Mouse (Mus musculus) liver, embryonic 16.5 days (tissue): Measurements from ENCODE around the gene Tet2. TPM values are rescaled to one million over a fixed set of nuclear protein-coding genes. Genes with fewer than 3 reads are reported as not detected.

ENCODE experiments used
- ATAC-seq: fragments of 200-750 bp; cut with Nextera tagmentation; 2 replicates; pipeline ENCODE4 v1.8.0; 2017; ENCODE audit warnings: low read depth, mild to moderate bottlenecking, moderate number of reproducible peaks, moderate library complexity
- H3K27ac ChIP-seq: fragments of 300-500 bp; sonication (generic); 2 replicates; pipeline ENCODE4 v1.5.1; 2014; ENCODE audit warnings: mild to moderate bottlenecking, low read length
- H3K27me3 ChIP-seq: fragments of 300-500 bp; sonication (generic); 2 replicates; pipeline ENCODE4 v1.6.1; 2014; ENCODE audit warnings: low read depth, low read length, mixed read lengths; ENCODE audit not compliant: control insufficient read depth, insufficient read depth
- H3K36me3 ChIP-seq: fragments of 300-500 bp; sonication (generic); 2 replicates; pipeline ENCODE4 v1.6.1; 2014; ENCODE audit warnings: mild to moderate bottlenecking; ENCODE audit not compliant: control insufficient read depth, insufficient read depth
- H3K4me1 ChIP-seq: fragments of 300-500 bp; sonication (generic); 2 replicates; pipeline ENCODE4 v1.6.1; 2014; ENCODE audit warnings: low read depth, low read length, mixed read lengths; ENCODE audit not compliant: control insufficient read depth
- H3K4me2 ChIP-seq: fragments of 300-500 bp; sonication (generic); 2 replicates; pipeline ENCODE4 v1.6.1; 2014; ENCODE audit warnings: low read depth, low read length, mixed read lengths
- H3K4me3 ChIP-seq: fragments of 300-500 bp; sonication (generic); 2 replicates; pipeline ENCODE4 v1.5.1; 2014; ENCODE audit warnings: low read depth, mild to moderate bottlenecking, low read length
- H3K9ac ChIP-seq: fragments of 300-500 bp; sonication (generic); 2 replicates; pipeline ENCODE4 v1.6.1; 2014; ENCODE audit warnings: low read depth, low read length
- H3K9me3 ChIP-seq: fragments of 300-500 bp; sonication (generic); replicated peaks from 2 replicates; pipeline ENCODE4 v1.6.1; 2016; ENCODE audit warnings: low read length; ENCODE audit not compliant: control insufficient read depth
- WGBS: fragments of 180-500 bp; shearing (Covaris S2); extraction: QIAGEN DNeasy Blood & Tissue Kit; methylation state at CpG from one replicate; pipeline ENCODE4 v1.1.7; 2014; ENCODE audit not compliant: insufficient replicate concordance; 5-methylcytosine and 5-hydroxymethylcytosine counted together
- polyA plus RNA-seq: library from polyadenylated mRNA; unstranded; fragments of >200 nt; fragmentation: Nextera tagmentation; extraction: Ambion mirVana; gene quantifications from 2 replicates; pipeline ENCODE4 v1.2.1, GENCODE M21; 2015

Gene Tet2
- polyA plus RNA-seq, 1 experiment from 2014 or later: 3.0 TPM

- 67% methylated on average over 4 of the region's 4 CpGs for WGBS
These were observed 9.2 kb upstream of the Tet2 start for GRCm38 (mm10) chr3:133554092-133554491.

GRCm38 (mm10) chr3:133551941-133552340 lies 7.0 kb upstream of the Tet2 start:
- H3K9me3 ChIP-seq: no peaks in the 10 kb centered on the region
- no peak overlapping the region for H3K9ac ChIP-seq
- no peak for ATAC-seq
- no peak overlapping the region for H3K4me3 ChIP-seq
- no peak overlapping the region for H3K4me2 ChIP-seq
- H3K27ac ChIP-seq: no peak overlapping the region
- no peaks in the 10 kb centered on the region for H3K36me3 ChIP-seq
- H3K4me1 ChIP-seq: no peaks in the 10 kb centered on the region
- 66% methylated on average over 8 of the region's 8 CpGs for WGBS
- H3K27me3 ChIP-seq: no peaks in the 10 kb centered on the region

More at GRCm38 (mm10) chr3:133554092-133554491, 9.2 kb upstream of the Tet2 start:
- Histone ChIP-seq H3K4me2 (no peak overlapping the region), H3K9ac (no peak overlapping the region), H3K4me3 (no peak overlapping the region), H3K27ac (no peak overlapping the region), H3K27me3 (no peaks in the 10 kb centered on the region), H3K36me3 (no peaks in the 10 kb centered on the region), H3K9me3 (no peaks in the 10 kb centered on the region), H3K4me1 (no peaks in the 10 kb centered on the region)
- ATAC-seq: no peak

- H3K4me1 ChIP-seq: no peaks in the 10 kb centered on the region
- no peaks in the 10 kb centered on the region for H3K9me3 ChIP-seq
- no peak overlapping the region for H3K9ac ChIP-seq
- no peak overlapping the region for H3K4me2 ChIP-seq
- H3K27ac ChIP-seq: no peak overlapping the region
- no peak overlapping the region for H3K4me3 ChIP-seq
- no peak for ATAC-seq
- 27% methylated on average over 7 of the region's 7 CpGs for WGBS
- H3K27me3 ChIP-seq: peaks cover 2% of the 10 kb centered on the region
- no peaks in the 10 kb centered on the region for H3K36me3 ChIP-seq
These were observed 4.6 kb upstream of the Tet2 start for GRCm38 (mm10) chr3:133549385-133550170.

DNA sequence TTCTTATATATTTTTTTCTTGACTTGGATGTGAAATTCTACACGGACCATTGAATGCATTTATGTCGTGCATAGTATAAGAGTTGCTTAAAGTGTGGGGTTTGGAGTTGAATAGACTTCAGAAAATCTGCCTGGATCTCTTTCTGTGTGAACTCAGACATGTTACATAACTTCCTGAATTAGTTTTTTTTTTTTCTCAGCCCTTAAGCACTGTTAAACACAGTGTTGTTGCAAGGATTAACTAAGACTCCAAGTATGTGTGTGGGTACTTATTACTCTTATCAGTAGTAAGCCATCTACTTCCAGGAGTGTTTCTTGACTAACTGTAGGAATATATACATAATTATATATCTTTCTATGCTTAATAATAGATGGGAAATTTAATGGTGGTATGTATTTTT lies 3.7 kb upstream of the Tet2 start:
- Histone ChIP-seq H3K4me3 (no peak overlapping the region), H3K36me3 (no peaks in the 10 kb centered on the region), H3K27me3 (peaks cover 2% of the 10 kb centered on the region), H3K9ac (no peak overlapping the region), H3K9me3 (no peaks in the 10 kb centered on the region), H3K4me2 (no peak overlapping the region), H3K4me1 (no peaks in the 10 kb centered on the region), H3K27ac (no peak overlapping the region)
- ATAC-seq: no peak
- WGBS: 45% methylated on average over 2 of the region's 2 CpGs

GRCm38 (mm10) chr3:133546790-133547189 lies 1.9 kb upstream of the Tet2 start:
- Histone ChIP-seq H3K27ac (no peak overlapping the region), H3K9me3 (no peaks in the 10 kb centered on the region), H3K27me3 (peaks cover 2% of the 10 kb centered on the region), H3K9ac (no peak overlapping the region), H3K36me3 (no peaks in the 10 kb centered on the region), H3K4me1 (peaks cover 3% of the 10 kb centered on the region; the same call in 1 of the 2 replicates), H3K4me3 (no peak overlapping the region), H3K4me2 (no peak overlapping the region)
- WGBS: 23% methylated on average over 2 of the region's 2 CpGs
- ATAC-seq: no peak

- Histone ChIP-seq H3K27me3 (peaks cover 2% of the 10 kb centered on the region), H3K27ac (peak overlapping the region; percentile 91), H3K4me3 (peak overlapping the region; percentile 75), H3K4me1 (peaks cover 3% of the 10 kb centered on the region), H3K4me2 (peak overlapping the region; percentile 79), H3K9me3 (no peaks in the 10 kb centered on the region), H3K9ac (peak overlapping the region; percentile 73; the same call in 1 of the 2 replicates), H3K36me3 (no peaks in the 10 kb centered on the region)
- no peak for ATAC-seq
- 19% methylated on average over 6 of the region's 6 CpGs for WGBS
These were observed 346 bp upstream of the Tet2 start for GRCm38 (mm10) chr3:133545304-133545666.

- Histone ChIP-seq H3K9ac (peak overlapping the region; percentile 73), H3K4me2 (peak overlapping the region; percentile 79), H3K27ac (peak overlapping the region; percentile 91), H3K9me3 (no peaks in the 10 kb centered on the region), H3K27me3 (peaks cover 2% of the 10 kb centered on the region), H3K4me3 (peak overlapping the region; percentile 75), H3K36me3 (no peaks in the 10 kb centered on the region), H3K4me1 (peaks cover 3% of the 10 kb centered on the region)
- peak; percentile 89 for ATAC-seq
- WGBS: 0% methylated on average over 28 of the region's 52 CpGs
These were observed 798 bp downstream of the Tet2 start for GRCm38 (mm10) chr3:133544131-133544550.

DNA sequence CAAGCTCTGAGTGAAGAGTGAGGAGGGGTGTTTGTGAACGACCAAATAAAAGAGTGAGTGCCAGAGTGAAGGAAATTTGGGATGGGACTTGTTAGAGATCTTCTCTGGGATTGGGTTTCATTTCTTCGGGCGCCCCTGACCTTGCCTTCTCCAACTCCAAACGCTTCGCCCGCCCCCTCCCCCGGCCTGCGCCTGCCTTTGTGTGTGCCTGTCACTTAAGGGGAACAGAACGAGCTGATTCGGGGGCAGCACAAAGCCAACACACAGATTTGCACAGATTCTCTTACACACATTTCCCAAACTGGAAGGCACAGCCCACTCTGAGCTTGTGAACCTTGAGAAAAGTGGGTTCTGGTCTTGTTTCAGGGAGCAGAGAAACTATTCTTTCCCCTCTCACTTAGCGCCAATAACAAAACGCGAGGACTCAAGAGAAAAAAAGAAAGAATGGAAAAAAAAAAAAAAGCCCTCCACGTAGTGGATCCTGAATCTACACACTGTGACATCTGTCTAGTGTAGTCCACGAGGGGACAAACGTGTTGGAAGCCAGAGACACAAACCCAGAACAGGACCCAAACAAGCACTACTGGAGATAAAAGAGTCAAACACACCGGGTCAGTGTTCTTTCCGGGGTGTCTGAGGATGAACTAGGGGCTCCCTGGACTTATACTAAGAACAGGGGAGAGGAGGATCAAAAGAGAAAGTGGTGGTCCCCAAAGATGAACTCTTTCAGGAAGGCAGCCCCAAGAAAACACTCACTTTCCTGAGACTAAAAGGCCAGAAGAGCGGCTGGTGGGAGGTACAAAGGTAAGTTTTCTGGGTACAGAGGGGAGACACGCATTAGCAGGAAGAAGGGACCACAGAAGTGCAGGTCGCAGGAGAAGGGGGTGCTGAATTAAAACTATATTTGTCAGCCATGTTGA lies 1.6 kb downstream of the Tet2 start:
- peak overlapping the region; percentile 82 for H3K27ac ChIP-seq
- peaks cover 3% of the 10 kb centered on the region for H3K4me1 ChIP-seq
- no peak for ATAC-seq
- no peaks in the 10 kb centered on the region for H3K9me3 ChIP-seq
- H3K4me3 ChIP-seq: peak overlapping the region; percentile 75
- under 1% methylated on average over 21 of the region's 21 CpGs for WGBS
- peaks cover 2% of the 10 kb centered on the region for H3K27me3 ChIP-seq
- peak overlapping the region; percentile 79 for H3K4me2 ChIP-seq
- H3K36me3 ChIP-seq: no peaks in the 10 kb centered on the region
- H3K9ac ChIP-seq: peak overlapping the region; percentile 73

DNA sequence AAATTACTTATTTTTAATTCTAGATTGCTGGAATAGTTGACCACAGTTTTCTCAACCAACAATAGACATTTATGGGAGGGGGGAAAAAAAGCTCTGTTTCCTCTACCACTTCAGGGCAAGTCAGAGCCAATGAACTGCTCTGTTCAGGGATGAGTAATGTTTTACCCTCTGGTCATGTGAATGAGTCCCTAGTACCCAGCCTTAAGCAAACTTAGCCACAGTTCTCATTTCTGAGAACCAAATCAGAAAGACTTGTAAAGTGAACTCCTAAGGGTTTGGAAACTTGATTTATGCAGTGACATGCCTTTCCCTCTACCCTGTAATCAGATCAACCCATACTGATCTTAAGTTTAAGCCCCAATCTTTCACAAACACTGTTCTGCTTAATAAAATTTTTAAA lies 2.9 kb downstream of the Tet2 start:
- no peaks in the 10 kb centered on the region for H3K36me3 ChIP-seq
- H3K9me3 ChIP-seq: no peaks in the 10 kb centered on the region
- peaks cover 2% of the 10 kb centered on the region for H3K27me3 ChIP-seq
- no peak overlapping the region for H3K4me2 ChIP-seq
- no peak overlapping the region for H3K27ac ChIP-seq
- ATAC-seq: no peak
- H3K9ac ChIP-seq: no peak overlapping the region
- no peak overlapping the region for H3K4me3 ChIP-seq
- H3K4me1 ChIP-seq: peaks cover 3% of the 10 kb centered on the region
